Mouse (Mus musculus) E14TG2a.4 (cell line): ENCODE measurements at regions not wholly inside any gene's neighbourhood (a gene's known extent, or its start where the extent isn't known, plus 50 kb on each side); places are given as distances from the start of the nearest gene placed in this dataset.

Source experiments
- H3K27me3 ChIP-seq: 2 replicates; pipeline ENCODE4 v1.6.1; 2014; ENCODE audit warnings: low read length, control low read depth; ENCODE audit not compliant: insufficient read depth
- H3K36me3 ChIP-seq: 2 replicates; pipeline ENCODE4 v1.6.1; 2014; ENCODE audit warnings: low read length, control low read depth; ENCODE audit not compliant: insufficient read depth
- H3K4me1 ChIP-seq: replicated peaks from 2 replicates; pipeline ENCODE4 v1.6.1; 2014; ENCODE audit warnings: low read depth, low read length, control low read depth
- H3K4me3 ChIP-seq: replicated peaks from 2 replicates; pipeline ENCODE4 v1.5.1; 2014; ENCODE audit warnings: mild to moderate bottlenecking, low read length
- H3K9me3 ChIP-seq: 2 replicates; pipeline ENCODE4 v1.6.1; 2014; ENCODE audit warnings: low read length, control low read depth
- CTCF ChIP-seq: conservative IDR thresholded peaks from 2 replicates; pipeline ENCODE4 v1.5.1; 2014; ENCODE audit warnings: low read length
- NANOG ChIP-seq: IDR thresholded peaks from 2 replicates; pipeline ENCODE4 v1.6.1; 2014; ENCODE audit warnings: borderline replicate concordance, low read length, mixed read lengths
- POU5F1 ChIP-seq: IDR thresholded peaks from 2 replicates; pipeline ENCODE4 v1.6.1; 2014; ENCODE audit warnings: low read length, borderline replicate concordance

GRCm38 (mm10) chr6:103318677-103319359 lies 191.6 kb upstream of the Chl1 start:
- 0 out of 2 replicates have a peak, but pooled peaks cover 3% of the 10 kb centered on the region for H3K4me1 ChIP-seq

GRCm38 (mm10) chr6:103319964-103320363 lies 190.4 kb upstream of the Chl1 start:
- H3K27me3 ChIP-seq: no peaks in the 10 kb centered on the region
- TF ChIP-seq NANOG (no peak), CTCF (no peak), POU5F1 (no peak)
- 0 out of 2 replicates have a peak, but pooled peaks cover 3% of the 10 kb centered on the region for H3K4me1 ChIP-seq
- H3K36me3 ChIP-seq: no peaks in the 10 kb centered on the region
- H3K9me3 ChIP-seq: no peaks in the 10 kb centered on the region
- no peak overlapping the region for H3K4me3 ChIP-seq

More at GRCm38 (mm10) chr6:103318677-103319359, 191.6 kb upstream of the Chl1 start:
- no peaks in the 10 kb centered on the region for H3K36me3 ChIP-seq
- no peaks in the 10 kb centered on the region for H3K27me3 ChIP-seq
- H3K4me3 ChIP-seq: no peak overlapping the region
- H3K9me3 ChIP-seq: no peaks in the 10 kb centered on the region
- TF ChIP-seq POU5F1 (no peak), CTCF (no peak), NANOG (no peak)

- no peaks in the 10 kb centered on the region for H3K9me3 ChIP-seq
- H3K36me3 ChIP-seq: no peaks in the 10 kb centered on the region
- TF ChIP-seq CTCF (no peak), POU5F1 (no peak), NANOG (no peak)
- H3K4me3 ChIP-seq: no peak overlapping the region
- H3K27me3 ChIP-seq: no peaks in the 10 kb centered on the region
- 0 out of 2 replicates have a peak, but pooled peaks cover 3% of the 10 kb centered on the region for H3K4me1 ChIP-seq
Observed at GRCm38 (mm10) chr6:103320550-103320949, 189.8 kb upstream of the Chl1 start.

- 0 out of 2 replicates have a peak, but pooled peaks cover 3% of the 10 kb centered on the region for H3K4me1 ChIP-seq
- H3K27me3 ChIP-seq: no peaks in the 10 kb centered on the region
- TF ChIP-seq POU5F1 (no peak), CTCF (no peak), NANOG (no peak)
- H3K9me3 ChIP-seq: no peaks in the 10 kb centered on the region
- H3K4me3 ChIP-seq: no peak overlapping the region
- no peaks in the 10 kb centered on the region for H3K36me3 ChIP-seq
Observed at GRCm38 (mm10) chr6:103321058-103321457, 189.3 kb upstream of the Chl1 start.

GRCm38 (mm10) chr6:103322442-103322841 lies 187.9 kb upstream of the Chl1 start:
- TF ChIP-seq NANOG (no peak), POU5F1 (no peak), CTCF (no peak)
- H3K9me3 ChIP-seq: no peaks in the 10 kb centered on the region
- no peak overlapping the region for H3K4me3 ChIP-seq
- H3K4me1 ChIP-seq: 0 out of 2 replicates have a peak, but pooled peaks cover 3% of the 10 kb centered on the region
- H3K36me3 ChIP-seq: no peaks in the 10 kb centered on the region
- no peaks in the 10 kb centered on the region for H3K27me3 ChIP-seq

GRCm38 (mm10) chr6:103335683-103336082 lies 174.7 kb upstream of the Chl1 start:
- Histone ChIP-seq H3K9me3 (no peaks in the 10 kb centered on the region), H3K27me3 (no peaks in the 10 kb centered on the region), H3K36me3 (no peaks in the 10 kb centered on the region), H3K4me1 (no peaks in the 10 kb centered on the region), H3K4me3 (no peak overlapping the region)
- TF ChIP-seq NANOG (no peak), POU5F1 (no peak), CTCF (no peak)

GRCm38 (mm10) chr6:103339961-103340732 lies 170.2 kb upstream of the Chl1 start:
- Histone ChIP-seq H3K4me3 (no peak overlapping the region), H3K27me3 (0 out of 2 replicates have a peak, but pooled peaks cover 4% of the 10 kb centered on the region), H3K36me3 (no peaks in the 10 kb centered on the region), H3K4me1 (0 out of 2 replicates have a peak, but pooled peaks cover 6% of the 10 kb centered on the region), H3K9me3 (no peaks in the 10 kb centered on the region)
- TF ChIP-seq NANOG (no peak), CTCF (no peak), POU5F1 (no peak)

- no peak overlapping the region for H3K4me3 ChIP-seq
- no peaks in the 10 kb centered on the region for H3K9me3 ChIP-seq
- H3K36me3 ChIP-seq: no peaks in the 10 kb centered on the region
- 0 out of 2 replicates have a peak, but pooled peaks cover 4% of the 10 kb centered on the region for H3K27me3 ChIP-seq
- 0 out of 2 replicates have a peak, but pooled peaks cover 6% of the 10 kb centered on the region for H3K4me1 ChIP-seq
- no peak for TF ChIP-seq NANOG
- TF ChIP-seq POU5F1: no peak
- TF ChIP-seq CTCF: no peak
Observed at GRCm38 (mm10) chr6:103343515-103343914, 166.9 kb upstream of the Chl1 start.
